Mouse (Mus musculus): ENCODE data around the gene Zfp14. TPM values are rescaled to one million over a fixed set of nuclear protein-coding genes. Genes with fewer than 3 reads are reported as not detected.

Zfp14 gene
- 2.4 TPM for polyA plus RNA-seq (2014; fragmentation: Illumina TruSeq; extraction: RNeasy Lipid Tissue Mini Kit (QIAGEN cat#74804); ENCODE audit: low read depth, low replicate concordance)

GRCm38 (mm10) chr7:30050882-30051548 is at the start of gene Zfp14:
Gene Zfp14, minus strand, starts transcription at chr7:30051380.

GRCm38 (mm10) chr7:30094646-30095429 is 43.7 kb upstream of the Zfp14 start, which contains the start of gene Zfp260:
Gene Zfp260, plus strand, starts transcription at chr7:30094777.

GRCm38 (mm10) chr7:30090092-30090969 is 39.2 kb upstream of the Zfp14 start, which contains the start of the genes Gm26920 and Zfp566:
Gene Gm26920, minus strand, starts transcription at chr7:30090410.
Gene Zfp566, minus strand, starts transcription at chr7:30090527.

GRCm38 (mm10) chr7:30072146-30073028 is 21.2 kb upstream of the Zfp14 start, which contains the start of gene Zfp82:
Gene Zfp82, minus strand, starts transcription at chr7:30072900.

Other genes with a start within 250 kb of the Zfp14 start
- 2.7 TPM for gene Zfp790, start 235.3 kb downstream of the Zfp14 start, polyA plus RNA-seq (2014; fragmentation: Illumina TruSeq; extraction: RNeasy Lipid Tissue Mini Kit (QIAGEN cat#74804); ENCODE audit: low read depth, low replicate concordance)
- 4.0 TPM for gene Zfp940, start 197.7 kb downstream of the Zfp14 start, polyA plus RNA-seq (2014; fragmentation: Illumina TruSeq; extraction: RNeasy Lipid Tissue Mini Kit (QIAGEN cat#74804); ENCODE audit: low read depth, low replicate concordance)
- gene Zfp420, start 191.4 kb downstream of the Zfp14 start, polyA plus RNA-seq (2014; fragmentation: Illumina TruSeq; extraction: RNeasy Lipid Tissue Mini Kit (QIAGEN cat#74804); ENCODE audit: low read depth, low replicate concordance), result 5.7 TPM
- gene Zfp27, start 144.8 kb downstream of the Zfp14 start, polyA plus RNA-seq (2014; fragmentation: Illumina TruSeq; extraction: RNeasy Lipid Tissue Mini Kit (QIAGEN cat#74804); ENCODE audit: low read depth, low replicate concordance), result 3.7 TPM
- gene Zfp383, start 143.2 kb downstream of the Zfp14 start, polyA plus RNA-seq (2014; fragmentation: Illumina TruSeq; extraction: RNeasy Lipid Tissue Mini Kit (QIAGEN cat#74804); ENCODE audit: low read depth, low replicate concordance), result 4.6 TPM
- 1.8 TPM for gene Zfp74, start 97.3 kb downstream of the Zfp14 start, polyA plus RNA-seq (2014; fragmentation: Illumina TruSeq; extraction: RNeasy Lipid Tissue Mini Kit (QIAGEN cat#74804); ENCODE audit: low read depth, low replicate concordance)
- 3.3 TPM for gene Zfp568, start 67.4 kb downstream of the Zfp14 start, polyA plus RNA-seq (2014; fragmentation: Illumina TruSeq; extraction: RNeasy Lipid Tissue Mini Kit (QIAGEN cat#74804); ENCODE audit: low read depth, low replicate concordance)
- 2.5 TPM for gene Zfp82, start 21.5 kb upstream of the Zfp14 start, polyA plus RNA-seq (2014; fragmentation: Illumina TruSeq; extraction: RNeasy Lipid Tissue Mini Kit (QIAGEN cat#74804); ENCODE audit: low read depth, low replicate concordance)
- 0.41 TPM for gene Gm26920, start 39.0 kb upstream of the Zfp14 start, polyA plus RNA-seq (2014; fragmentation: Illumina TruSeq; extraction: RNeasy Lipid Tissue Mini Kit (QIAGEN cat#74804); ENCODE audit: low read depth, low replicate concordance)
- gene Zfp566, start 39.1 kb upstream of the Zfp14 start, polyA plus RNA-seq (2014; fragmentation: Illumina TruSeq; extraction: RNeasy Lipid Tissue Mini Kit (QIAGEN cat#74804); ENCODE audit: low read depth, low replicate concordance), result 1.9 TPM
- 31.7 TPM for gene Zfp260, start 43.4 kb upstream of the Zfp14 start, polyA plus RNA-seq (2014; fragmentation: Illumina TruSeq; extraction: RNeasy Lipid Tissue Mini Kit (QIAGEN cat#74804); ENCODE audit: low read depth, low replicate concordance)
- gene Zfp382, start 70.6 kb upstream of the Zfp14 start, polyA plus RNA-seq (2014; fragmentation: Illumina TruSeq; extraction: RNeasy Lipid Tissue Mini Kit (QIAGEN cat#74804); ENCODE audit: low read depth, low replicate concordance), result 11.5 TPM
- 13.3 TPM for gene Zfp146, start 118.4 kb upstream of the Zfp14 start, polyA plus RNA-seq (2014; fragmentation: Illumina TruSeq; extraction: RNeasy Lipid Tissue Mini Kit (QIAGEN cat#74804); ENCODE audit: low read depth, low replicate concordance)
- gene Cox7a1, start 132.8 kb upstream of the Zfp14 start, polyA plus RNA-seq (2014; fragmentation: Illumina TruSeq; extraction: RNeasy Lipid Tissue Mini Kit (QIAGEN cat#74804); ENCODE audit: low read depth, low replicate concordance), result 0.74 TPM
- 117 TPM for gene Capns1, start 147.4 kb upstream of the Zfp14 start, polyA plus RNA-seq (2014; fragmentation: Illumina TruSeq; extraction: RNeasy Lipid Tissue Mini Kit (QIAGEN cat#74804); ENCODE audit: low read depth, low replicate concordance)
- gene Polr2i, start 180.6 kb upstream of the Zfp14 start, polyA plus RNA-seq (2014; fragmentation: Illumina TruSeq; extraction: RNeasy Lipid Tissue Mini Kit (QIAGEN cat#74804); ENCODE audit: low read depth, low replicate concordance), result 3.9 TPM
- 8.5 TPM for gene Tbcb, start 180.9 kb upstream of the Zfp14 start, polyA plus RNA-seq (2014; fragmentation: Illumina TruSeq; extraction: RNeasy Lipid Tissue Mini Kit (QIAGEN cat#74804); ENCODE audit: low read depth, low replicate concordance)
- not detected for gene Ovol3, start 184.3 kb upstream of the Zfp14 start, polyA plus RNA-seq (2014; fragmentation: Illumina TruSeq; extraction: RNeasy Lipid Tissue Mini Kit (QIAGEN cat#74804); ENCODE audit: low read depth, low replicate concordance)
- gene Thap8, start 228.7 kb upstream of the Zfp14 start, polyA plus RNA-seq (2014; fragmentation: Illumina TruSeq; extraction: RNeasy Lipid Tissue Mini Kit (QIAGEN cat#74804); ENCODE audit: low read depth, low replicate concordance), result 0.63 TPM
- gene Wdr62, start 229.0 kb upstream of the Zfp14 start, polyA plus RNA-seq (2014; fragmentation: Illumina TruSeq; extraction: RNeasy Lipid Tissue Mini Kit (QIAGEN cat#74804); ENCODE audit: low read depth, low replicate concordance), result 22.5 TPM
- gene Clip3, start 240.3 kb upstream of the Zfp14 start, polyA plus RNA-seq (2014; fragmentation: Illumina TruSeq; extraction: RNeasy Lipid Tissue Mini Kit (QIAGEN cat#74804); ENCODE audit: low read depth, low replicate concordance), result 9.1 TPM